Mouse (Mus musculus) hindbrain, embryonic 11.5 days (tissue): ENCODE results near the gene Hmg20a. TPM values are rescaled to one million over a fixed set of nuclear protein-coding genes. Genes with fewer than 3 reads are reported as not detected.

Source experiments
- ATAC-seq: fragments of 200-750 bp; cut with Nextera tagmentation; 2 replicates; pipeline ENCODE4 v1.8.0; 2017; ENCODE audit warnings: mild to moderate bottlenecking, moderate TSS enrichment, moderate library complexity; ENCODE audit not compliant: low FRiP score
- DNase-seq: peaks from one replicate; pipeline ENCODE4 v3.0.0-alpha.2; 2015; ENCODE audit warnings: low spot score
- H3K27ac ChIP-seq: fragments of 300-500 bp; sonication (generic); 2 replicates; pipeline ENCODE4 v1.5.1; 2014; ENCODE audit warnings: mild to moderate bottlenecking, low read depth, low read length
- H3K27me3 ChIP-seq: fragments of 300-500 bp; sonication (generic); 2 replicates; pipeline ENCODE4 v1.6.1; 2014; ENCODE audit warnings: mild to moderate bottlenecking, low read length, moderate library complexity, mixed read lengths; ENCODE audit not compliant: control insufficient read depth, insufficient read depth
- H3K36me3 ChIP-seq: fragments of 300-500 bp; sonication (generic); 2 replicates; pipeline ENCODE4 v1.6.1; 2014; ENCODE audit warnings: mild to moderate bottlenecking, low read length, moderate library complexity, mixed read lengths; ENCODE audit not compliant: control insufficient read depth, insufficient read depth
- H3K4me1 ChIP-seq: fragments of 300-500 bp; sonication (generic); replicated peaks from 2 replicates; pipeline ENCODE4 v1.6.1; 2014; ENCODE audit warnings: low read length, mixed read lengths; ENCODE audit not compliant: control insufficient read depth, insufficient read depth
- H3K4me2 ChIP-seq: fragments of 300-500 bp; sonication (generic); replicated peaks from 2 replicates; pipeline ENCODE4 v1.6.1; 2014; ENCODE audit warnings: mild to moderate bottlenecking, low read depth, low read length
- H3K4me3 ChIP-seq: fragments of 300-500 bp; sonication (generic); 2 replicates; pipeline ENCODE4 v1.5.1; 2014; ENCODE audit warnings: low read depth, low read length
- H3K9ac ChIP-seq: fragments of 300-500 bp; sonication (generic); 2 replicates; pipeline ENCODE4 v1.6.1; 2014; ENCODE audit warnings: low read depth, low read length
- H3K9me3 ChIP-seq: fragments of 300-500 bp; sonication (generic); 2 replicates; pipeline ENCODE4 v1.6.1; 2016; ENCODE audit warnings: low read length; ENCODE audit not compliant: control insufficient read depth
- WGBS: fragments of 180-500 bp; shearing (Covaris S2); extraction: QIAGEN DNeasy Blood & Tissue Kit; methylation state at CpG from one replicate; pipeline ENCODE4 v1.1.7; 2014; 5-methylcytosine and 5-hydroxymethylcytosine counted together
- polyA plus RNA-seq: library from polyadenylated mRNA; unstranded; fragments of >200 nt; fragmentation: Nextera tagmentation; extraction: Ambion mirVana; gene quantifications from 2 replicates; pipeline ENCODE4 v1.2.1, GENCODE M21; 2014

Hmg20a gene
- polyA plus RNA-seq, 1 experiment from 2014 or later = 76.2 TPM

DNA sequence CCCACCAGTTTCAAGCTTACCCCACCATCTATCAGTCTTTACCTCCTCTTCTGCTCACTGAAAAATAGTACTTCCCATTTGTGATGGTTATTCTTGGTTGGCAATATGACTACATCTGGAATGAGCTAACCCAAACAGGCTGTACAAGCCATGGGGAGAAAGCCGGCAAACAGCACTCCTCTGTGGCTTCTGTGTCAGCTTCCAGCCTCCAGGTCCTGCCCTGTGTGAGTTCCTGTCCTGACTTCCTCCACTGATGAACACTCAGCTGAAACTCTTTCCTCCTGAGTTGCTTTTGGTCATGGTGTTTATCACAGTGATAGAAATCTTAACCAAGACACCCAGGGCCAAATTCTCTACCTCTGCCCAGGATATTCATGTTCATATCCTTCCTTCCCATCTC lies 5.7 kb upstream of the Hmg20a start:
- WGBS = 68% methylated on average over 1 of the region's 1 CpGs
- Histone ChIP-seq H3K4me1 (no peaks in the 10 kb centered on the region), H3K27ac (no peak overlapping the region), H3K4me2 (no peak overlapping the region), H3K27me3 (no peaks in the 10 kb centered on the region), H3K4me3 (no peak overlapping the region), H3K9ac (no peak overlapping the region), H3K9me3 (no peaks in the 10 kb centered on the region), H3K36me3 (no peaks in the 10 kb centered on the region)
- no peak for ATAC-seq
- DNase-seq = no peak

DNA sequence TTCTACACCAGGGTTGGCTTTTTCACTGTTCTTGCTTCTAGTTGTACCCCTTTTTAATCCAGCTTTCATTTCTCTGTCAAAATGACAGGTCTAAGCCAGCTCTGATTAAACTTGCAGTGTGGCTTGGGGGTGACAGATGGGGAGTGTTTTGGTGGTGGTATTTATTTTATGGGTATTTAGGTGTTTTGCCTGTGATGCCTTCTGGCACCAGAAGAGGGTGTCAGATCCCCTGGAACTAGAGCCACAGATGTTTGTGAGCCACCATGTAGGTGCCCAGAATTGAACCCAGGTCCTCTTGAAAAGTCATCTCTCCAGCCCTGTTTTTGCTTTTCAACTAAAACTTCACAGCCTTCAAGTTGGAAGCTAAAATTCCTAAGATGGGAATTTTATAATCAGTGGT lies 4.1 kb upstream of the Hmg20a start:
- no peak overlapping the region for H3K4me2 ChIP-seq
- no peak overlapping the region for H3K9ac ChIP-seq
- no peak for ATAC-seq
- no peak overlapping the region for H3K4me3 ChIP-seq
- no peaks in the 10 kb centered on the region for H3K36me3 ChIP-seq
- no peak for DNase-seq
- no peaks in the 10 kb centered on the region for H3K27me3 ChIP-seq
- H3K27ac ChIP-seq = no peak overlapping the region
- H3K4me1 ChIP-seq = no peaks in the 10 kb centered on the region
- no peaks in the 10 kb centered on the region for H3K9me3 ChIP-seq

DNA sequence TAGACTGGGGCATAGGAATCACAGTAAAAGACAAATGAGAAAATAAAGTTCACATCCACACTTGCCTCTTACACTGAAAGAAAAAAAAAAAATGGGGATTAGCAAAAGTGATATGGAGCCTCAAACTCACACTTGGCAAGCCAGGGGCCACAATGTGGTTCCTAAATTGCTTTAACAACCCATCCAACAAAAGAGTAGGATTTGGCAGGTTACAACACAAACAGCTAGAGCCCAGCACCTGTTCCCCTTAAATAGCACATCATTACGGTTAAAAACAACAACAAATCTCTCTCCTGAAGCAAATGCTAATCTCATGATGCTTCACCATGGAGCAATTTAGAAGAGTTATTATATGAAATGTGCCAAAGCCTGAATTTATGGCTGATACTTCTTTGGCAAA lies 3.0 kb upstream of the Hmg20a start:
- WGBS = 91% methylated on average over 1 of the region's 1 CpGs
- DNase-seq (no peak), ATAC-seq (no peak)
- Histone ChIP-seq H3K9me3 (no peaks in the 10 kb centered on the region), H3K9ac (no peak overlapping the region), H3K4me1 (no peaks in the 10 kb centered on the region), H3K4me2 (no peak overlapping the region), H3K4me3 (no peak overlapping the region), H3K27ac (no peak overlapping the region), H3K36me3 (no peaks in the 10 kb centered on the region), H3K27me3 (no peaks in the 10 kb centered on the region)

DNA sequence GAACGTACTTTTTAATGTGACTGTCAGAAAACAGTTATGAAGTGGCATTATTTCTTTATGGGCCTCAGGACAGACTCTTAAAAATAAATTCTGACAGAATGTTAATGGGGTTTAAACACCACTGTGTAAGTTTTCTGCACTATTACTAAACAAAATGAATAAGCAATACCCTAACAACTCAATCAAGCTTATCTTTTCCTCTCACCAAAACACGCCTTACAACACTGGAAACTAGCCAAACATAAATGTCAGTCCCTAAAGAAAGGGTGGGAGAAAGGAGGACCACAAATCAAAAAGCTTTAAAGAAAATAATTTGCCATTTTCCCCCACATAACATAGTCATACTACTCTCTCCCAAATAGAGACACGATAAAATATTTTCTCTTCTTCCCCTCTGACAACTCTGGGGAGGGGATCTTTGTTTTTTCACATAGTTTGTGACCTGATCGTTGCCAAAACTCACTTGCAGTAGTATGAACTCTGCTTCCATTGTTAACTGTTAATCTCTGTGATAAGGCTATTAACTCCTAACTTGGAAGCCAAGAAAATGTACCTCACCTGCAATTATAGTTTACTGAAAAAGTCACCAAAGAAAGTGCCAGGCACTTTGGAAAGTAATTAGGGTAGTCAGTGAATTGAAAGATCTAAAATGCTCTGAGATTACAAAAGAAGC lies 2.3 kb upstream of the Hmg20a start:
- no peak overlapping the region for H3K9ac ChIP-seq
- WGBS = 80% methylated on average over 4 of the region's 4 CpGs

DNA sequence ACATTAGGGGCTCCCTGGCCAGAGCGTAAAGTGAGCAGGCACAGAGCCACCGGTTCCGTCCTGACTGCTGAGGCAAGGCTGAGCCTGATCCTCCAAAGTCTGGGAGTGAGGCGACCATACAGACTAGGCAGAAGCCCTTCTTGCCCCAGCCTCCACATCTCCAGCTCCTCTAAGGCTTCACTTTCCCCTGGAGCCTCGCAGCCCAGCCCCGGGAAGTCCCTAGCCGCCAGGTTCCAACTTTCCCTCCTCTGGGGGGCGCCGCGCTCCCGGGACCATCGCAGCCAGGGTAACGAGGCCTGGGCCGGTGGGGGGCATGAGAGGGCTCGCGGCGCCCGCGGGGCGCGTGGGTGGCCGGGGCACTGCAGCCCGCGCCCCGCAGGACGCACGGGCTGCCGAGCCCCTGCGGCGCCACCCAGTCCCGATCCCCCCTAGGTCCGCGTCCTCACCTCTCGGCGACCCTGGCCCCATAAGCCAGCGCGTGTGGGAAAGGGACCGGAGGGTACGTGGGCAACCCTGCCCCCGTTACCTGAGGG lies 928 bp upstream of the Hmg20a start:
- ATAC-seq = peak; percentile 86
- WGBS = under 1% methylated on average over 39 of the region's 40 CpGs
- Histone ChIP-seq H3K36me3 (no peaks in the 10 kb centered on the region), H3K4me1 (0 out of 2 replicates have a peak, but pooled peaks cover 1% of the 10 kb centered on the region), H3K27ac (peak overlapping the region; percentile 73), H3K4me2 (peak overlapping the region; percentile 68), H3K4me3 (peak overlapping the region; percentile 69), H3K9ac (peak overlapping the region; percentile 64), H3K9me3 (no peaks in the 10 kb centered on the region), H3K27me3 (no peaks in the 10 kb centered on the region)
- DNase-seq = peak; percentile 82

More for the DNA sequence above, 2.3 kb upstream of the Hmg20a start:
- Histone ChIP-seq H3K4me1 (no peaks in the 10 kb centered on the region), H3K27ac (no peak overlapping the region), H3K36me3 (no peaks in the 10 kb centered on the region), H3K4me3 (no peak overlapping the region), H3K27me3 (no peaks in the 10 kb centered on the region), H3K9me3 (no peaks in the 10 kb centered on the region), H3K4me2 (no peak overlapping the region)
- DNase-seq (no peak), ATAC-seq (no peak)

DNA sequence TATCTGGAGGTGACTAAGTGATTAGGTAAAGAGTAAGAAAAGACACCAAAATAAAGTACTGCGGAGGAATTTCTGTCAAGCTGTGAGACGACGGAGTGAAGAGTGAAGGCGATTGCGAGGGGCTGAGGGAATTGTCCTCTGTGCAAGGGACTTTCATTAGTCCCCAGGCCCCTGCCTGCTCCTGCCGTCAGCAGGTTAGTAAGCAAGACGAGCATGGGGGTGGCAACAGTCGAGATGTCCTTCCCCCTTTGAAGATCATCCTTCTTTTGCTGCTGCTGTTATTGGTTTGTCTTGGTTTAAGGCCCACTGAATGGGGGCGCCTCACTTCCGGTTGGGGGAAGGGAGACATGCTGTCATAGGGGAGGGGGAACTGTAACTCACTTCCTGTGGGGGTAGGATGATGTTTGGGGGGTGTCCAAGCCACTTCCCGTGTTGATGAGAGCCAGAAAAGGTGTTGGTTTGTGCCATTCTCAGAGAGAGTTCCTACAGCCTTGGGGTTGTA lies 380 bp downstream of the Hmg20a start:
- H3K4me2 ChIP-seq = peak overlapping the region; percentile 68
- H3K4me1 ChIP-seq = 0 out of 2 replicates have a peak, but pooled peaks cover 2% of the 10 kb centered on the region
- peak; percentile 83 for DNase-seq
- H3K27ac ChIP-seq = peak overlapping the region; percentile 85
- no peaks in the 10 kb centered on the region for H3K9me3 ChIP-seq
- no peaks in the 10 kb centered on the region for H3K27me3 ChIP-seq
- H3K4me3 ChIP-seq = peak overlapping the region; percentile 69
- peak overlapping the region; percentile 80 for H3K9ac ChIP-seq
- ATAC-seq = peak; percentile 55
- H3K36me3 ChIP-seq = no peaks in the 10 kb centered on the region
- under 1% methylated on average over 11 of the region's 11 CpGs for WGBS

DNA sequence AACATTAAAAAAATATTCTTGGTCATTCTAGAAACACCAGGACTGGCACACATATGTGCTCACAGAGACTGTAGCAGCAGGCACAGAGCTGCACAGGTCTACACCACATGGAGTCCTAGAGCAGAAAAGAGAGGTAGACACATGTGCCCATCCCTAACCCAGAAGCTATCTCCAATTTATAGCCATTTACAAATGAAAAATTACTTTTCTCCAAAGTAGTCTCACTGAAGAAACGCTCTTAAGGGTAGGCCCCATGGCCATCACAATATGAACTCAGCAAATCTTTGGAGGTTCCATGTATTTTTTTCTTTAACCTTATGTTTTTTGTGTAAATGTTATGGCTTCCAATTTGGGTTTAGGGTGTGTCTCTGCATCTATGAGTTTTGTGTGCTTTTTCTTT lies 1.8 kb downstream of the Hmg20a start:
- no peak for ATAC-seq
- Histone ChIP-seq H3K9me3 (no peaks in the 10 kb centered on the region), H3K4me3 (no peak overlapping the region), H3K9ac (no peak overlapping the region), H3K4me1 (0 out of 2 replicates have a peak, but pooled peaks cover 2% of the 10 kb centered on the region), H3K27me3 (no peaks in the 10 kb centered on the region), H3K27ac (no peak overlapping the region), H3K36me3 (no peaks in the 10 kb centered on the region), H3K4me2 (no peak overlapping the region)
- no peak for DNase-seq
- 94% methylated on average over 1 of the region's 1 CpGs for WGBS

DNA sequence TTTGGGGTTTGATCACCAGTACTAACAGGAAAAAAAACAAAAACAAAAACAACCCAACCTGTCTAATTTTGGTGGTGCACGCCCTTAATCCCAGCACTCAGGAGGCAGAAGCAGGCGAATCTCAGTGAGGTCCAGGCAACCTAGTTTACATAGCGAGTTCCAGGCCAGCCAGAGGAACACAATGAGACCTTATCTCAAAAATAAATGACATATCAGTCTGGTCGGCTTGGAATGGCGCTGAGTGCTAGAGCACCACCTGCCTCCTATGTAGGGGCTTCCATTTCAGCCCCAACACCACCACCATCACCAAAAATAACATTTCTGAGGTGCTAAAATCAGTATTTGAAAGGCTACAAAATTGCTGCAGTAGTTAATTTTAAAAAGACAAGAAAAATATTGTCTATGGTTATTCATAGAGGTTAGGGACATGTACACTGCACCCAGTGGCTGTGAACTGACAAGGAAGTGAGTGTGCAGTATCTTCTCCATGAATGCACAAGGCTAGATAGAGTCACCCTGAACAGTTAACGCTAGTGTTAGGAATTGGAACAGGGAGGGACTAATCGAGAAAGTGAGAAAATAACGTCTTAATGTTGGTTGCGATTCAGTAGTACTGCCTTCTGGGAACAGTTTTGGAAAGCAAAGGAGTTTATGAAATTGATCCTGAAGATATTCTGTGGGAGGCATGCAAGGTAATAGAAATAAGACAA lies 2.6 kb downstream of the Hmg20a start:
- H3K4me2 ChIP-seq = no peak overlapping the region
- H3K27ac ChIP-seq = no peak overlapping the region
- 91% methylated on average over 9 of the region's 9 CpGs for WGBS
- DNase-seq (no peak), ATAC-seq (no peak)
- H3K36me3 ChIP-seq = no peaks in the 10 kb centered on the region
- H3K9ac ChIP-seq = no peak overlapping the region
- H3K4me3 ChIP-seq = no peak overlapping the region
- no peaks in the 10 kb centered on the region for H3K9me3 ChIP-seq
- H3K27me3 ChIP-seq = no peaks in the 10 kb centered on the region
- 0 out of 2 replicates have a peak, but pooled peaks cover 2% of the 10 kb centered on the region for H3K4me1 ChIP-seq
